Mouse (Mus musculus): ENCODE results near the gene Hcfc1. TPM values are rescaled to one million over a fixed set of nuclear protein-coding genes. Genes with fewer than 3 reads are reported as not detected.

Gene Hcfc1
- 32.2 and 81.2 TPM in 2 replicates for polyA plus RNA-seq (2012; rRNA removed; ENCODE audit: low replicate concordance)

GRCm38 (mm10) chrX:73966248-73967176 is at the start of gene Hcfc1:
Gene Hcfc1, minus strand, starts transcription at chrX:73966357.

DNA sequence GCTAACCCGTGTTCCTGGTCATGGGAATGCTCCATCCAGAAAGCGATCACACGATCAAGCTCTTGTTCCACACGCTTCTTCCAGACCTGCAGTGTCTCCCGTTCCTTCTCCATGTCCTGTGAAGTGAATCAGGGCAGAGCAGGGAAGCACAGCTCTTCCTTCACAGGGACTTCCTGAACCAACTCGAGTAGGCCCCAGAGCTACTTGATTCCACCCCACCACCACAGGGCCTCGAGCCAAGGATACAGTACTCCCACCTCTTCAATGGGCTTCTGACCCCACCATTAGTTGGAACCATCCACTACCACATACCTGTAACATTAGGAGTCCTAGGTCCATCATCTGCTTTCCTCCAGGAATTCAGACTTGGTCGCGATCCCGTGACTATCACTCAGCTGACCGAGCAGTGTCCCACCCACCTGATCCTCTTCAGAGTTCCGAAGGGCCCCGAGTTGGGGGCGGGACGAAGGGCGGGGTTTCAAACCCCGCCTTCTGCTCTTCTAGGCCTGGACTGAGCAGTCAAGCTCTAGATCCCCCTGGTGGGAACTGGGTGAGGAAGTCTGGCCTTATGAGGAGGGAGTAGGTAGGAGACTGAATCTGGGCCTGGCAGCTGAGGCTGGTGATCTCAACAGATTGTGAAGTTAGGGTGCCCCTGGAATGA is 35.6 kb downstream of the Hcfc1 start, which contains the start of gene Renbp:
Gene Renbp (minus strand): TSS at position 449 of the 661 bp plus-strand sequence.

DNA sequence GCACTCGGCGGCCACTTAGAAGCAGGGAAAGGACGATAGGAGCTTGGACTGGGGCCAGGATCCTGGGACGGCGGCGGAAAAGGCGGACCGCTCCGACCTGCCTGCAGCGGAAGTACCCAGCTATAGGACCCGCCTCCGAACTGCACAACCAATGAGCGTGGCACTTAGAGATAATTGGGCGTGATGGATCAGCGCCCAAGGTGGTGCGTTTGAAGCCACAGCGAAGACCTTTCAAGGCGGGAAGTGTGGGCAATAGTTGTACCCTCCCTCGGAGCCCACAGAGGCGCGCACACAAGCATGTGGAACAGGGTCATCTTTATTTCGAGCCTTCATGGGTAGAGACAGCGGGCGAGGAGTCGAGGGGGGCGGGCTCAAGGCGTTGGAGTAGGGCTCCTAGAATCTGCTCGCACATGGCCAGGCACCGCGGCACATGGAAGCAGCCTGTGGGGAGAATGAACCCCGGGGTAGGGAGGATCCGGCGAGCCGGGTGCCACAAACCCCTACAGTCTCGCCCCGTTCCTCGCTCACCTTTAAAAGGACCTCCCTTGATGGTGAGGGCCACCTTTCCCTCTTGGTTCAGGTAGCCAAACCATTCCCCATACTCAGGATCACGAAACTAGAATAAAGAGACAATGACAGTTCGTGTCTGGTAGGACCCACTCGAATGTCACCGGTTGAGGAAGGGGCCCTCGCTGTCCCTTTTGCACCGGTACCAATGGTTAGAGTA is 44.2 kb downstream of the Hcfc1 start, which contains the start of the genes Arhgap4 and Naa10:
Gene Arhgap4 (minus strand): TSS at position 48 of the 727 bp plus-strand sequence.
Gene Naa10 (minus strand): TSS at position 122 of the 727 bp plus-strand sequence.

GRCm38 (mm10) chrX:73895719-73896118 is 70.4 kb downstream of the Hcfc1 start, which contains the start of gene L1cam:
Gene L1cam, minus strand, starts transcription at chrX:73896105.

Other genes starting within 250 kb of the Hcfc1 start
- 59.1 and 133 TPM in 2 replicates for gene Abcd1, start 249.8 kb downstream of the Hcfc1 start, polyA plus RNA-seq (2012; rRNA removed; ENCODE audit: low replicate concordance)
- 0.17 and 0.67 TPM in 2 replicates for gene Plxnb3, start 209.3 kb downstream of the Hcfc1 start, polyA plus RNA-seq (2012; rRNA removed; ENCODE audit: low replicate concordance)
- gene Srpk3, start 192.0 kb downstream of the Hcfc1 start, polyA plus RNA-seq (2012; rRNA removed; ENCODE audit: low replicate concordance): 3.5 and 6.0 TPM in 2 replicates
- gene Idh3g, start 179.5 kb downstream of the Hcfc1 start, polyA plus RNA-seq (2012; rRNA removed; ENCODE audit: low replicate concordance): 111 and 121 TPM in 2 replicates
- gene Ssr4, start 179.3 kb downstream of the Hcfc1 start, polyA plus RNA-seq (2012; rRNA removed; ENCODE audit: low replicate concordance): 251 and 470 TPM in 2 replicates
- 0.61 and 0.63 TPM in 2 replicates for gene Pdzd4, start 141.4 kb downstream of the Hcfc1 start, polyA plus RNA-seq (2012; rRNA removed; ENCODE audit: low replicate concordance)
- gene Avpr2, start 74.3 kb downstream of the Hcfc1 start, polyA plus RNA-seq (2012; rRNA removed; ENCODE audit: low replicate concordance): 0.12 TPM in 1 of 2 replicates, not detected in the other
- gene L1cam, start 70.3 kb downstream of the Hcfc1 start, polyA plus RNA-seq (2012; rRNA removed; ENCODE audit: low replicate concordance): 8.4 and 14.6 TPM in 2 replicates
- gene Arhgap4, start 44.5 kb downstream of the Hcfc1 start, polyA plus RNA-seq (2012; rRNA removed; ENCODE audit: low replicate concordance): 13.0 and 26.2 TPM in 2 replicates
- 45.3 and 49.0 TPM in 2 replicates for gene Naa10, start 44.4 kb downstream of the Hcfc1 start, polyA plus RNA-seq (2012; rRNA removed; ENCODE audit: low replicate concordance)
- 1.5 and 1.6 TPM in 2 replicates for gene Renbp, start 35.5 kb downstream of the Hcfc1 start, polyA plus RNA-seq (2012; rRNA removed; ENCODE audit: low replicate concordance)
- 62.8 and 156 TPM in 2 replicates for gene Irak1, start 57.6 kb upstream of the Hcfc1 start, polyA plus RNA-seq (2012; rRNA removed; ENCODE audit: low replicate concordance)
- gene Opn1mw, start 161.1 kb upstream of the Hcfc1 start, polyA plus RNA-seq (2012; rRNA removed; ENCODE audit: low replicate concordance): not detected in 2 replicates
- 1.9 and 2.2 TPM in 2 replicates for gene Mecp2, start 169.0 kb upstream of the Hcfc1 start, polyA plus RNA-seq (2012; rRNA removed; ENCODE audit: low replicate concordance)
- not detected in 2 replicates for gene Tex28, start 201.5 kb upstream of the Hcfc1 start, polyA plus RNA-seq (2012; rRNA removed; ENCODE audit: low replicate concordance)
- gene Tktl1, start 210.9 kb upstream of the Hcfc1 start, polyA plus RNA-seq (2012; rRNA removed; ENCODE audit: low replicate concordance): not detected in 2 replicates

Data from duodenum, adult 2 months (tissue).